Mouse (Mus musculus): ENCODE measurements around the gene Gm17657. TPM values are rescaled to one million over a fixed set of nuclear protein-coding genes. Genes with fewer than 3 reads are reported as not detected.

The Gm17657 gene
- total RNA-seq (2015) (not detected in 2 replicates), total RNA-seq (2017) (not detected in 2 replicates)

GRCm38 (mm10) chr17:29549543-29550428 lies at the start of gene Gm17657, which contains the start of gene Tbc1d22b:
Gene Gm17657, minus strand, starts transcription at chr17:29549638.
Gene Tbc1d22b, plus strand, starts transcription at chr17:29549785.
- peak; percentile 100 for ATAC-seq (ENCODE audit: poor library complexity, severe bottlenecking)

GRCm38 (mm10) chr17:29599051-29599450 lies 49.6 kb upstream of the Gm17657 start:
- no peak for ATAC-seq (ENCODE audit: poor library complexity, severe bottlenecking)

- no peak for ATAC-seq (ENCODE audit: poor library complexity, severe bottlenecking)
These were observed 47.3 kb upstream of the Gm17657 start for GRCm38 (mm10) chr17:29596771-29597132.

- no peak for ATAC-seq (ENCODE audit: poor library complexity, severe bottlenecking)
These were observed 46.7 kb upstream of the Gm17657 start for GRCm38 (mm10) chr17:29595891-29596770.

GRCm38 (mm10) chr17:29589221-29589898 lies 39.9 kb upstream of the Gm17657 start:
- ATAC-seq (ENCODE audit: poor library complexity, severe bottlenecking) = no peak

GRCm38 (mm10) chr17:29586921-29587320 lies 37.5 kb upstream of the Gm17657 start:
- ATAC-seq (ENCODE audit: poor library complexity, severe bottlenecking) = no peak

- no peak for ATAC-seq (ENCODE audit: poor library complexity, severe bottlenecking)
These were observed 36.0 kb upstream of the Gm17657 start for GRCm38 (mm10) chr17:29585446-29585845.

GRCm38 (mm10) chr17:29584737-29585136 lies 35.3 kb upstream of the Gm17657 start:
- ATAC-seq (ENCODE audit: poor library complexity, severe bottlenecking) = no peak

GRCm38 (mm10) chr17:29584306-29584705 lies 34.9 kb upstream of the Gm17657 start:
- ATAC-seq (ENCODE audit: poor library complexity, severe bottlenecking) = peak; percentile 33

GRCm38 (mm10) chr17:29583569-29583968 lies 34.1 kb upstream of the Gm17657 start:
- no peak for ATAC-seq (ENCODE audit: poor library complexity, severe bottlenecking)

GRCm38 (mm10) chr17:29579579-29580126 lies 30.2 kb upstream of the Gm17657 start:
- ATAC-seq (ENCODE audit: poor library complexity, severe bottlenecking) = no peak

- ATAC-seq (ENCODE audit: poor library complexity, severe bottlenecking) = no peak
These were observed 20.4 kb upstream of the Gm17657 start for GRCm38 (mm10) chr17:29569831-29570230.

- no peak for ATAC-seq (ENCODE audit: poor library complexity, severe bottlenecking)
These were observed 19.0 kb upstream of the Gm17657 start for GRCm38 (mm10) chr17:29568435-29568834.

GRCm38 (mm10) chr17:29565521-29565920 lies 16.1 kb upstream of the Gm17657 start:
- ATAC-seq (ENCODE audit: poor library complexity, severe bottlenecking) = no peak

- ATAC-seq (ENCODE audit: poor library complexity, severe bottlenecking) = no peak
These were observed 9.0 kb upstream of the Gm17657 start for GRCm38 (mm10) chr17:29558476-29558875.

GRCm38 (mm10) chr17:29556893-29557292 lies 7.5 kb upstream of the Gm17657 start:
- no peak for ATAC-seq (ENCODE audit: poor library complexity, severe bottlenecking)

- no peak for ATAC-seq (ENCODE audit: poor library complexity, severe bottlenecking)
These were observed 7.0 kb upstream of the Gm17657 start for GRCm38 (mm10) chr17:29556456-29556855.

- ATAC-seq (ENCODE audit: poor library complexity, severe bottlenecking) = no peak
These were observed 4.7 kb upstream of the Gm17657 start for GRCm38 (mm10) chr17:29554176-29554575.

- ATAC-seq (ENCODE audit: poor library complexity, severe bottlenecking) = no peak
These were observed 2.8 kb upstream of the Gm17657 start, which contains the start of gene Tmem217 for GRCm38 (mm10) chr17:29552162-29552732. Gene Tmem217, minus strand, starts transcription at chr17:29552385.

- no peak for ATAC-seq (ENCODE audit: poor library complexity, severe bottlenecking)
These were observed 1.6 kb upstream of the Gm17657 start for GRCm38 (mm10) chr17:29551019-29551418.
